Mouse (Mus musculus) heart, adult 9 months (tissue): ENCODE data around the gene Cux2.
A peak's percentile ranks its signal among the peaks of the same experiment; 100 is the strongest.

ENCODE experiments used
- DNase-seq, 2 experiments: peaks; one replicate each; pipeline ENCODE4 v3.0.0; 2022; ENCODE audit warnings: low spot score in 2 of 2

The Cux2 gene

DNA sequence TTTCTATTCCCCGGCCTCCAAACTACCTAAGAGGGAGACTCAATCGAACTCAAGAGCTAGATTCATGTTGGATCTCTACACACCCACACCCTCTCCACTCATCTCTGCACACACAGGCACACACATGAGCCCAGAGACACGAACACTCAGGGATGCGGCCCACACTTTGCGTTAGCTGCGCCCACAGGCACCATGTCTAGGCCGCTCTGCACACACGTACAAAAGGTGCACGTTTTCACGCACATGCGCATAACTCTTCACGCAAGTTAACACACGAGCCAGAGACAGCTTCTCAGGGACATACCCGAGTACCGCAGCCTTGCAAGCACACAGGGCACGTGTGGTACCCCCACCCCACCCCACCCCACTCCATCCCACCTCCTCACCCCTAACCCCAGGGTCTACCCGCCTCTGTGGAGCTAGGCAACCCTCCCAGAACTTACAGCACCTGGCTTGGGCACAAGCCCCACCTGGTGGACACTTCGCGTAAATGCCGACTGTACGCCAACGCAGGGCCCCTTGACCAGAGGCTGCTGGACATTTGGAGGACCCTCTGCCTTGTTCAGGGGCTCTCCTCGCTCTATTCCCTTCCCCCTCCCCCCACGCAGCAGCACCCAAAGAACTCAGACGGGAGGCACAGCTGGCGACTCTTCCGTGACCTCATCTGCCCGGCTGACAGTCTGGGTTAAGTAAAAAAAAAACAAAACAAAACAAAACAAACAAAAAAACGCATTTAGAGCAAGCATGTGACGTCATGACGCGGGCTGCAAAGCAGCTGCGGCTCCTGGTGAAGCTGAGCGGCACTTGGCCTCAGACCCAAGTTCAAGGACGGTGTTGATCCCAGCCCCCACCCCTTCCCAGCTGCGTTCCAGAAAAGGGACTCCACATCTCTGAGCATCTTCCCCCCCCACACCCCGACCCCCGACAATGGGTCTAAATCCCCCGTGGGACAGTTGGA lies 9.4 kb upstream of the Cux2 start:
- DNase-seq: peak; percentile 36 to 37

GRCm38 (mm10) chr5:122057622-122058021 lies 7.7 kb upstream of the Cux2 start:
- DNase-seq: no peak

DNA sequence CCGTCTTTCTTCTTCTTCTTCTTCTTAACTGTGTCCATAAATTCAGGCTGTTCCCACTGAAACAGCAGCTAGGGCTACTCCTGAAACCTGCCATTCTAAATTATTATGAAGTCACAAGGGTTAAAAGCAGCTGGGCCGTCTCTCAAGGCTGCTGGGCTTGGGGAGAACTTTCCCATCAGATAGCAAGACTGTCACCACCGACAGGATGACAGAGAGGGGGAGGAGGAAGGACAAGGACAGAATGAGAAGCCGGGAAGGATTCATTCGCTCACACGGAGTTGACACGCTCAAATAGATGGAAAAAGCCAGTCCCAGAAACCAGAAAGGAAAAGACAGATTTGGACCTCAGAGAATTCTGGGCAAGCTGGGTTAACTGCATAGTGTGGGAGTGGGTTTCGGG lies 6.7 kb upstream of the Cux2 start:
- no peak for DNase-seq

DNA sequence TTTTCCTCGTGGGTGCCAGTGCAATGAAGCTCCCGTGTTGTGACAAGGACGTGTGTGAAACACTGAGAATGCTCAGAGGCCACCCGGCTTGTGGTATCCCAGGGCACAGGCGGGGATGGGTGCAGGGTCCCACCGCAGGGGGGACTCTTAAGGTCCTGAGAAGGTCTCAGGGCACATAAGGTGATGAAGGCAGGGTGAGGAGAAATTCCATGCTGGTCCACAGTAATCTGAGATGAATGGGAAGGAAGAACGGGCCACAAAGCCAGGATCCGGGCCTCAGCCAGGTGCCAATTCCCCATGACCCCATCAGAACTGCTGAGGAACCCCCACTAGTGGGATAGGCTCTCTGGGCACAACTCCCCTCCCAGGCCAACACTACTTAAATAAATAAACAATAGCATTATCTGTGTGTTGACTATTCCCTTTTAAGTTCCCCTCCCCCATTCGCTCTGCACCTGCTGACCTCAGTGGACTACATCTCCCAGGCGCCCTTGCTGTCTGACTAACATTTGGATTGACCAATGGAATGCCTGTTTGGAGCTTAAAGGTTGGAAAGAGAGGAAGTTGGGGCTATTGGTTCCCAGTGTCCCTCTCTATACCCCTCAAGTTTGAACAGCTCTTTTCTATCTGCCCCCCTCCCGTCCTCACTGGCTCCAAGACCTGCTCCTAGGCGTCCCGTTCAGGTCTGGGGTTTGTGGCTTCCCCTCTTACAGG lies 4.4 kb upstream of the Cux2 start:
- peak; percentile 43 to 45 for DNase-seq

DNA sequence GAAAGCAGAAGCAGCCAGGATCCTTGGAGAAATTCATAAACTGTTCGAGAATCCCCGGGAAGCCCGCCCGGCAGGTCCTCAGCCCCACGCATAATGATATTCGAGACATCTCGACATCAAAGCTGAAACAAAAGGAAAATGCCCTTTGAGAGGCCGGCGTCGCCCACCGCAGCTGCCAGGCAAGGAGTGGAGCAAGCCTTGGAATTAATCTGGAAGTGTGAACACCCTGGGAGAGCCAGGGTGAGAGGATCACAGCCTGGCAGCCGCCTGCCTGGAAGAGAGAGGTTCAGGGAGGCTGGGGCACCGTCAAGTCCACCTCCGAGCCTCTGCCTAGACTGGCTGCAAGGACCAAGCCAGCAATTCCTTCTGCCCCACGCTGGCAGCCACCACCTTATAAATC lies 3.7 kb upstream of the Cux2 start:
- DNase-seq: no peak

DNA sequence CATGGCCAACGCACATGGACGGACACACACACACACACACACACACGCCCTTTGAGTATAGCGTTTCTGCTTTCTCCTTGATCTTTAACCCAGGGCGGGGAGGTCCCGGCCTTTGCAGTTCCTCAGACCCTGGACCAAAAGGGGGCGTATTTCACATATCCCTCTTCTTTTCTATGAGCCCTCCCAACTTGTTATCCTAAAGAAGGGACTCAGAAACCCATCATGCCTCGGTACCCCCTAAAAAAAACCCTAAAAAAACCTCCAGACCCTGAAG lies 867 bp upstream of the Cux2 start:
- no peak for DNase-seq

DNA sequence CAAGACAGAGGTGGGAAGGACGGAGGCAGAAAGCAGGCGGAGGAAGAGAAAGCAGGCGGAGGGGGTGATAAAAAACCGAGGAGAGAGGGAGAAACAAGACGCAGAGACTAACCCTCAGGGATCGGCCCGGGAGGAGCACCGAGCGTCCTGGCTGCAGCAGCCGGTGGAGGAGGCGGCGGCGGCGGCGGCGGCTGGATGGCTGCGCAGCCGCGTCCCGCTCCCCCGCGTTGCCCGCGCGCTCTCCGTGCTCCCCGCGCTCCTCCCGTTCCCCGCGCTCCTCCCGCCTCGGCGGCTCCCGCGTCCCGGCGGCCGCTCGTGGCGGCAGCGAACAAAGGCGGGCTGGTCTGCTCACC lies 262 bp downstream of the Cux2 start:
- DNase-seq: no peak

DNA sequence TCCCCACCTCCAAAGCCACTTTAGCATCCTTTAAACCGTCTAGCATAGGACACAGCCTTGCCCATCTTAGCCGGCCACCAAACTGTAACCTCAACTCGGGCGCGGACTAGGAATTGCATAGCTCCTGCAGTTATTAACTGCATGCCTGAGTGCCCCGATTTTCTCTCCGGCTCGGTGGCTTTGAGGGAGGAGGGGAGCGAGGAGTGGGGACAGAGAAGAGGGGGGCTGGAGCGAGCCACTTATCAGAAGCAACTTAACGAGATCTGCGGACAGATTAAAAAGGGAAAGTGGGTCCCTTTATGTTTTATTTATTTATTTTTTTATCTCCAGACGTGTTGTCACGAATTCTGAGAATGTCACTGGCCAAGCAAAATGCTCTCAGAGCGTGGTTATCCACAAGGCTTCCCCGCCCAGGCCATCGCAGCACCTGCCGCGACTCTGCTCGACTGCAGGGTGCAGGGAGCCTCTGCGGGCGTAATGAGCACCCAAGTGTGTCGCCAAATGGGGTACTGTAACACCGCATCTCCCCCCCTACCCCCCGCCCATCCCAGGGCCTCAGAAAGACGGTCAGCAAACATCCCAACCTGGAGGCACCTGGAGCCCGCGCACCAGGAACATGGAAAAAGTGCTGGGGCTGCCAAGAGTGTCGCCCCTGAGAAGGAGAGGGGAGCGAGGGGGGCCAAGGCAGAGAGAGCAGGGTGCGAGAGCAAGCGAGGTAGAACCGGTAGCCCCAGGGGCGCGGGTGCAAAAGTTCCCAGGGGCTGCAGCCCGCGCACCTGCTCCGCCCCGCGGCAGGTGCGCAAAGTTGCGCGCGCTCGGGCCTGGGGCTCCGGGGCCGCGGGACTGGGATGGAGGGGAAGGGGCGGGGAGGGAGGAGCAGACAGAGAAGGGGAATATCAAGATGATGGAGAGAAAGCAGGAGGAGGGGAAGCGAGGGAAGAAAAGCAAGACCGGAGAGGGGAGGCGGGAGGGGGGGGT lies 927 bp downstream of the Cux2 start:
- DNase-seq: no peak

DNA sequence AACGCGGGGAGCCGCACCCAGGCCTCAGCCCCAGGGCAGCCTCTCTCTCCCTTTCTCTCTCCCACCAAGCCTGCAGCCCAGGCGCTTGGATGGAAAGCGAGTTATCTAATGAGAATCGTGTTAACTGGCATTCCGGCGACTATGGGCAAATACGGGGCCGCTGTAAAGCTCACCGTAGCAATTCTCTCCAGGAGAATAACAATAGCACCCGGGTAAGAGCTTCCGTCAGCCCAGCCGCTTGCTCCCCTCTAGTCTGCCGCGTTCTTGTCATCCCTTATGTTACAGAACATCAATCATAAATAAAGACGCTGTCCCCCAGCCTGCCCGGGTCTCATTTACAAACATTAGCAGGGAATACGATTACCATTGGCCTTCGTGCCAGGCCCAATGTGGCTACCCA lies 1.6 kb downstream of the Cux2 start:
- no peak for DNase-seq

GRCm38 (mm10) chr5:122047791-122048190 lies 2.1 kb downstream of the Cux2 start:
- no peak for DNase-seq

GRCm38 (mm10) chr5:122043567-122043966 lies 6.3 kb downstream of the Cux2 start:
- no peak for DNase-seq

GRCm38 (mm10) chr5:122035278-122035677 lies 14.6 kb downstream of the Cux2 start:
- no peak for DNase-seq

GRCm38 (mm10) chr5:122033167-122033478 lies 16.8 kb downstream of the Cux2 start:
- DNase-seq: no peak

DNA sequence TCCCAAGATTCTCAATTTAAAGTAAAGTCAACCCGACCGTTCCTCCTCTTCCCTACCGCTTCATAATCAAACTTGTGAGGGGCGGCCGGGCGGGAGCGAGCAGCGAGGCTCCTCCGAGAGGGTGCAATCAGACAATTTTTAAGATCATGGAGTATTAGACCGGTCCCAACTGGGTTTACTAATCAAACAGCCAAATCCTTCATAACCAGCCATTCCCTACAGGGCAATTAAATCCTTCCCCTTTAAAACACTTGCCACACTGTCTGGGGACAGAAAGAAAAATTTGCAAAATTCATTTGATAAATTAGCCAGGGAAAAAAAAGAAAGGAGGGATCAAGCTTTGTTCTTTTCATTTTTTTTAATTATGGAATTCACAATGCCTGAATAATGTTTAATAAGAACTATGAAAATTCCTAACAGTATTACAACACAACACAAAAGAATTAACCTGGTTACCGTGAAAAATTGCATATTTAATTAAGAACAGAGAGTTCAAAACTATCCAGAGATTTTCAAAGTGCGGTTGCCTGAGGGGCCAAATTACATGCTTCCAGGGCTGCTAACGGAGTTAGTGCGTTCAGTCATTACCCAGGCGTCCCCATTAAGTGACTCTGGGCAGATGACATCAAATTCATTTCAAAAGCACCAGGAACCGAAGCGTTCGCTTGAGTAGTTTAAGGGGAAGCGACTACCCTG lies 17.3 kb downstream of the Cux2 start:
- DNase-seq: no peak

DNA sequence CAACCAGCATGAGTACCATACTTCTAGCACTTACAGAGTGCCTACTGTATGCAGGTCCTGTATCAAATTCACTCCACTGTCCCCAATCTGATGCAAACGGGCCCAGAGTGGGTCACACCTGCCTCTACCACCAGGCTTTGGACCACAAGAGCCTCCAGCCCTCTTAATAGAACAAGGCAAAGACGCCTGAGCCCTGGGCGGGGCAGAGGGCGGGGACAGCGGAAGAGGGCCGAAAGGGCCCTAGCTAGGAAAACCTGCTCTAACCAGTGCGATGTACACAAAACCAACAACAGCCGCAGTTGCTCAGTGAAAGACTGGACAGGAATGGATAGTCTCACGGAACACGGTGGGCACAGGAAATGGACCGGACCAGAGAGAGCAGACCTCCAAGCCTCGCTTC lies 18.8 kb downstream of the Cux2 start:
- no peak for DNase-seq

DNA sequence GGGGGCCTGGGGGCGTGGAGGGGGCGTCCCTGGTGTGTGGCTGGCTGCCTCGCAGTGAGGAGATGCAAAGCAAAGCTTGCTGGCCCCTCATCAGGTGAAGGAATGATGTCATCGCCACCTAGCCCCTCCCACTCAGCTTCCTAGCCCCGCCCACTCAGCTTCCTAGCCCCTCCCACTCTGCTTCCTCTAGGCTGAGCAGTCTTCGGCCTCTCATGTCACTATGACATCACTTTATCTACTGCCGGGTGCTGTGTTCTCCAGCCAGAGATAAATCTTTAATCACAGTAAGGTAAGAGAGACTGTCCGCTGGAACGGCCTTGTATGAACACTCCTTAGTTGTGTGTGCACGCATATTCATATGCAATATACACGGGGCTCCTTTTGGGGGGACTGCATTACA lies 19.3 kb downstream of the Cux2 start:
- no peak for DNase-seq

DNA sequence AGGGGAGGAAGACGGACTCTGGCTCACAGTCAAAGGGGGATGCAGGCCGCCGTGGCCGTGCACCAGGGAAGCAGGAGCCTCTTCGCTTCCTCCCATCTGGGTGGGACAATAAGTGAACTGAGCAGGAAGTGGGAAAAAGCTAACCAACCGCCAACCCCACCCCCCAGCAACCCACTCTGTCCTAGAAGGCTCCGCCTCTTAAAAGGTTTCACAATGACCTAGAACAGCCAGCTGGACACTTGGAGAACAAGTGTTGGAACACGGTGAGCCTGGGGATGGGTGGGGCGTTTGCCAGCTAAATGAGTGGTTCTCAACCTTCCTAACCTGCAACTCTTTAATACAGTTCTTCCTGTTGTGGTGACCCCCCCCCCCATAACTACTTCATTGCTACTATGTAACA lies 23.1 kb downstream of the Cux2 start:
- DNase-seq: no peak

DNA sequence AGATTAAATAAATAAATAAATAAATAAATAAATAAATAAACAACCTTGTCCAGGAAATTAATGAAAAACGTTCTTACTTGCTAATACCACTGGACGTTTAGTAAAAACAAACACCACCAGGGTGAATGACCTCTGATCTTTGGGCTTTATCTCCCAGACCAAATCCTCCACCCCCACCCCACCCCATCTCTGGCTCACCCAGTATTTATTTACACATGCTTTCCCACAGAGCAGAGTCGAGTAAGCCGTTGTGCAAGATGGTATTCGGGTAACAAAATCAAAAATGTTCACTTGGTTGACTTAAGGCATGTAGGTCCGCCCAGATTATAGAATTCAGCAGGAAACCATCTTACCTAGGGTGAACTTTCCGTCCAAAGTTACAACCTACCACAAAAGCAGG lies 23.6 kb downstream of the Cux2 start:
- DNase-seq: no peak

- DNase-seq: no peak
These were observed 24.8 kb downstream of the Cux2 start for GRCm38 (mm10) chr5:122025117-122025516.

- no peak for DNase-seq
These were observed 30.6 kb downstream of the Cux2 start for GRCm38 (mm10) chr5:122019288-122019687.

DNA sequence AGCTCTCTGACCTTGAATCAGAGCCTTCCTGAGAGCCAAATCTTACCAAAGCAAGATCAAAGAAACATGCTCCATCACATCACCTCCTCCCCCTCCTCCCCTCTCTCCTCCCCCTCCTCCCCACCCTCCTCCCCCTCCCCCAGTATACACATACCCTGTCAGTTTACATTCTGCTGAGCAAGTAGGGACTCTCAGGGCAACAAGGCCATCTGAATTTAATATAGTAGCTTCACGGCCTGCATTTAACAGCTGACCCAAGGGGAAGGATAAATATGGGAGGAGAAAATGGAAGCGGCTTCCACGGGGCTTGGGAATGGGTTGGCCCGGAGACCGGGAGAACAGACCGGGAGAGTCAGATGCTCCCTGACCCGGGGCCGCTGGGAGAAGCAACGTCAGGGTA lies 32.1 kb downstream of the Cux2 start:
- DNase-seq: no peak

DNA sequence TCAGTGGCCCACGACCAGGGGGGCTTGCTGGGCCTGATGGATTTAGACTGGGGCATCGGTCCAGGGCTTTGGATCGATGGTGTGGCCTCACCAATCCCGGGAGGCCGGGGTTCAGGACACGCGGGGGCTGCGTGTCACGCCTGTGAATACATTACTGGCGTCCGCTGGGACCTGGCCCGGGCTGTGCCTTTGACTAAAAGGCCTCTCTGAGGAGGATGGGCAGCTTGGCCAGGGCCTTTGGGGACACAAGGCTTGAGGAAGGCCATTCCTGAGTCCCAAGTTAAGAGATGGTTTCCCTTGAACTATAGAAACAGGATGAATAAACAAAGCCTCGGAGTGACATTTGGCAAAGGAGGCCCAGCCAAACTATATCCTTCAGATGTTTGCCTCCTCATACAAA lies 32.6 kb downstream of the Cux2 start:
- no peak for DNase-seq
